Mouse (Mus musculus) embryonic fibroblast, embryonic 13.5 days (primary cell): ENCODE data around the gene Daglb.

Experiments used
- CTCF ChIP-seq: IDR thresholded peaks from 2 replicates; pipeline ENCODE4 v1.5.1; 2011; ENCODE audit warnings: mild to moderate bottlenecking, control low read depth, low read length, moderate library complexity, borderline replicate concordance; ENCODE audit not compliant: insufficient read depth
- POLR2A ChIP-seq: IDR thresholded peaks from 2 replicates; pipeline ENCODE4 v1.6.1; 2011; ENCODE audit warnings: low read depth, mild to moderate bottlenecking, control low read depth, low read length, moderate library complexity

GRCm38 (mm10) chr5:143465156-143466085 is 1.0 kb downstream of the Daglb start:
- TF ChIP-seq CTCF, result no peak
- no peak for TF ChIP-seq POLR2A
